Mouse (Mus musculus): ENCODE data around the gene Krt8.

Gene Krt8

DNA sequence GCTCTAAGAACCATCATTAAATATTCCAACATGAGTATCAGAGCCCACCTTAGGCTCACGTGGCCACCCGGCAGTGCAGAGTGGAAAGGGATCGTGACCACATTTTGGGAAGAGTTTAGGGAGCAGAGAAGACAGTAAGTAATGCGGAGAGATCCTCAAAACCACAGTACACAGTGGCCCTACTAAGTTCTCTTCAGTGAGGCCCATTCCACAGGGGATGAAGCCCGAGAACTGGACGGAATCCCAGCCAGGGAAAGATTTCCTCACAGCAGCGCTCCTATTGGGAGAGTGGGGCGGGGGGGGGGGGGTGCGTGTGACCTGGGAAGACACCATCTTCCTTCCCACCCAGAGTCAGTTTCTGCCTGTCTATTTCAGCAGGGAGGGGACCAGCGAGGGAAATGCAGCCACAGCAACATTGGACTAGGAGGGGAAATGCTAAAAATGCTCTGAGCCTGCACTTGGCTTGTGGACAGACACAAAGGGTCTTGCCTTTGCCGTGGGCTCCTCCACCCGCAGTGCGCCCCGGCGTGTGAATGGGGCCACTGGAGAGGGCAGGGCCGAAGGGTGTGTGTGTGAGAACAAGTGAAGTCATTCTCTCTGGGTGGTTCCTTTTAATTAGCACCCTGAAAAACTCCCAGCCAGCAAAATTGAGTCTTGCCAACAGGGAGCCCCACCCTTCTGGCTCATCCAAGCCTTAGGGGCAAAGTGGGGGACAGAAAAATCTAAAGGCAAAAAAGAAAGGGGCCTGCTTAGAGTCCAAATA lies 30.0 kb downstream of the Krt8 start:
- DNase-seq: peak in 1 of 2 experiments; percentile 6

GRCm38 (mm10) chr15:101973414-101974077 lies 30.7 kb downstream of the Krt8 start:
- peak; percentile 93 to 97 for DNase-seq

DNA sequence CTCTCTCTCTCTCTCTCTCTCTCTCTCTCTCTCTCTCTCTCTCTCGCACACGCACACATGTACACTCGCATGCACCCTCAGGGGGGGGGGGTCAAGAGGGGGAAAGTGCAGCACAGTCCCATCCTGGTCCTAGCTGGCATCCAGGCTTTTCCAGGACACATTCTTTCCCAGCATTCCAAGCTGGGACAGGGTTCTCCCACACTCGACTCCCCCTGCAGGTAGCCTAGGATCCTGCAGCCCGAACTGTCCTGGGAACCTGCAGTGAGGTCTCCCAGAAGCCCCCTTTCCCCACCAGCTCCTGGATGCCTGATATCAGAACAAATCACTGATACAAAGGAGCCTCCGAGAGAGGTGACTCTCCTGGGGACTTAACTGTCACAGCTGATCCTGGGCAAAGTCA lies 33.7 kb downstream of the Krt8 start:
- peak; percentile 47 to 81 for DNase-seq

GRCm38 (mm10) chr15:101966808-101967207 lies 37.5 kb downstream of the Krt8 start:
- peak; percentile 12 to 14 for DNase-seq

- DNase-seq: no peak
Observed at GRCm38 (mm10) chr15:101958891-101959290, 45.4 kb downstream of the Krt8 start.

DNA sequence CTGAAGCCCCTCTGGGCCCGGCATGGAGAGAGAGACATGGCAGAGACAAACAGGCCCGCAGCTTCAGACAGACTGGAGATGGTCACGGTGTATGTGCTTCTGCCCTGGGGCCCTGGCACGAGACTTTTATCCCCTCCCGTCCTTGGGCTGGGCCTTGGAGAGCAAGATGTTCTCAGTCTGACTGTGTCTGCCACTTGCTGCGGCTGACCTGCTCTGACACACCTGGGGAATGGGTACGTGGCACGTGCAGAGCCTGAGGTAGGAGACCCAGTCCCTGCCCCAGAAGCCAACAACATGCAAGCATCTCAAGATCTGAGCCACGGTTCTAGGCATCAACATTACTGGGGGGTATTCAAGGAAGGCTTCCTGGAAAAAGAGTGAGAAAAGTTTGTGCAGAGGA lies 50.1 kb downstream of the Krt8 start, which contains the start of gene Krt78:
Krt78 (minus strand) TSS at position 101 of the 400 bp plus-strand sequence.
- DNase-seq: no peak

DNA sequence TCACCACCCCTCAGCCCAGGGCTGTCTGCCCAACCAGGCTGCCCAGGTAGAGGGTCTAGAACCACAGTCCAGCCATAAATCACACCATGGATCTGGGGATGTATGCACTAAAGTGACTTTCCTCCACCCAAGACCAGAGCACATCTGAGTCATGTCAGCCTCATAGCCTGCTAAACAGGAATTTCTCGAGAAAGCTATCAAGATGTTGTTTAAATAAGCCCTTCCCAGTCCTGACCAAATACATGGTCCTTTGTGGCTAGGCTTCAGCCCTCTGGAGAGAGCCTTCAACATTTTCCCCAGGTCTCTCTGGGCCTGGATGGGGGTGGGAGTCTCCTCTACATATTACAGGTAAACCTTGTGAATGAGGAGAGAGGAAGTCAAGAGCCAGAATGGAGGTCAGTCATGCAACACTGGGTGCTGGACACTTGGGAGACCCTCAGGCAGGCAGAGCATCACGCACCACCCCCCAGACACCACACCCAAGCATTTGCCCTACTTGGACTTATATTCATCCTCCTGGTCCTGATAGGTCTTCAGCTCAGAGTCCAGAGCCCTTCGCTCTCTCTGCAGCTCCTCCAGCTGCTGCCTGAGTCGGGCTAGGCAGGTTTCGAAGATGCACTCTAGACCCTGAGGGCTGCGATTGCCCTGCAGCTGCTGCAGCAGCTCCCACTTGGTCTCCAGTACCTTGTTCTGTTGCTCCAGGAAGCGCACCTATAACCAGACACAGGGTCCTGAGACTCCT lies 51.4 kb downstream of the Krt8 start:
- no peak for DNase-seq

All from kidney, postnatal 36 days (tissue).